Mouse (Mus musculus) lung, embryonic 15.5 days (tissue): ENCODE results near the gene Sft2d1. TPM values are rescaled to one million over a fixed set of nuclear protein-coding genes. Genes with fewer than 3 reads are reported as not detected.

ENCODE experiments used
- ATAC-seq: fragments of 200-750 bp; cut with Nextera tagmentation; 2 replicates; pipeline ENCODE4 v1.8.0; 2017; ENCODE audit warnings: moderate number of reproducible peaks, borderline replicate concordance; ENCODE audit not compliant: low FRiP score, low TSS enrichment; ENCODE audit errors: extremely low read depth
- H3K27ac ChIP-seq: fragments of 300-500 bp; sonication (generic); 2 replicates; pipeline ENCODE4 v1.5.1; 2015; ENCODE audit warnings: moderate library complexity, mild to moderate bottlenecking, inconsistent platforms
- H3K27me3 ChIP-seq: fragments of 300-500 bp; sonication (generic); 2 replicates; pipeline ENCODE4 v1.6.1; 2015; ENCODE audit warnings: inconsistent platforms
- H3K36me3 ChIP-seq: fragments of 300-500 bp; sonication (generic); 2 replicates; pipeline ENCODE4 v1.6.1; 2015; ENCODE audit warnings: inconsistent platforms
- H3K4me1 ChIP-seq: fragments of 300-500 bp; sonication (generic); 2 replicates; pipeline ENCODE4 v1.6.1; 2015; ENCODE audit warnings: inconsistent platforms
- H3K4me2 ChIP-seq: fragments of 300-500 bp; sonication (generic); 2 replicates; pipeline ENCODE4 v1.6.1; 2015; ENCODE audit warnings: inconsistent platforms, mild to moderate bottlenecking, moderate library complexity
- H3K4me3 ChIP-seq: fragments of 300-500 bp; sonication (generic); 2 replicates; pipeline ENCODE4 v1.5.1; 2015; ENCODE audit warnings: mild to moderate bottlenecking, inconsistent platforms
- H3K9ac ChIP-seq: fragments of 300-500 bp; sonication (generic); 2 replicates; pipeline ENCODE4 v1.6.1; 2015; ENCODE audit warnings: inconsistent platforms
- H3K9me3 ChIP-seq: fragments of 300-500 bp; sonication (generic); 2 replicates; pipeline ENCODE4 v1.6.1; 2016; ENCODE audit warnings: inconsistent platforms
- WGBS: fragments of 180-500 bp; shearing (Covaris S2); methylation state at CpG from one replicate; pipeline ENCODE4 v1.1.7; 2015; 5-methylcytosine and 5-hydroxymethylcytosine counted together
- polyA plus RNA-seq: library from polyadenylated mRNA; unstranded; fragments of >200 nt; fragmentation: Nextera tagmentation; extraction: Ambion mirVana; gene quantifications from 2 replicates; pipeline ENCODE4 v1.2.1, GENCODE M21; 2015

Sft2d1 gene
- polyA plus RNA-seq, 1 experiment from 2014 or later, result 75.8 TPM

DNA sequence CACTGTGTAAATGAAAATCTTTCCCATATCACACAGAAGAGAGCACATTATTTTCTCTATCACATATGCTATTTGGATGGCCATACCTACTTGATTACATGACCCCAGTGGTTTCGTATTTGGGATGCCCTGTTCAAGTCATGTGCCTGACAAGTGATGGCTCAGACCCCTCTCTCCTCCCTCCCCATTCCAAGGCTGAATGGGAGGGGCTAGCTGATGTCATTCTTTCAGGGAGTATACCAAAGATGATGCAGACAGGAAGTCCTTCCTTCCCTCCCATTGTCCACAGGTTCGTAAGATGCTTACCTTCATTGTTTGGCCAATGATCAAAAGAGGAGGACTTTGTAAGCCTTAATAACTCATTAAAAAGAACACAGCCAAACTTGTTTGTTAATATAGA, 58.3 kb downstream of the Sft2d1 start:
- Histone ChIP-seq H3K27ac (no peak overlapping the region), H3K4me3 (no peak overlapping the region), H3K9ac (no peak overlapping the region), H3K4me2 (no peak overlapping the region), H3K9me3 (no peaks in the 10 kb centered on the region), H3K4me1 (peaks cover 19% of the 10 kb centered on the region), H3K36me3 (no peaks in the 10 kb centered on the region), H3K27me3 (no peaks in the 10 kb centered on the region)
- no peak for ATAC-seq
- 47% methylated on average over 2 of the region's 2 CpGs for WGBS

DNA sequence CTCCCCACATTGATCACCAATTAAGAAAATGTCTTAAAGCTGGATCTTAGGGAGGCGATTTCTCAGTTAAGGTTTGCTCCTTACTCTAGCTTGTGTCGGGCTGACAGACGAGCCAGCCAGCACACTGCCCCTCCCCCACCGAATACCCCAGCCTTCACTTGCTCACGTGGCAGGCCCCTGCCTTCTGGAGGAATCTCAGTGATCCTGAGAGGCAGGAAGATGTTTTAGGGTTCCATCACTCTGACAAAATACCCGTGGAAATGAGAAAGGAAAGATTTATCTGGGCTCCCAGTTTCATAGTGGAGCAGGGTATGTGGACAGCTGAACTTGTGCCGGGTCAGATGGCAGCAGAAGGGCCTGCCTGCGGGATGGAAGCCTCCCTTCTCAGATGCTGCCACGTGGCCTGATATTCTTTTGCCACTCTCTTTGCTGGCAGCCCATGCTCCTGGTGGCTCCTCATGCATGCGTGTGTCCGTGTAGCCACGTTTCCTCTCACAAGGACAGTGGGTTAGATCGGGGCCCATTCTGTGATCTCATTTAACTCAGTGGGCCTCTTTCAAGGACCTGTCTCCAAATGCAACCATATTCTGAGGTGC, 59.8 kb downstream of the Sft2d1 start:
- H3K4me2 ChIP-seq, result no peak overlapping the region
- WGBS, result 34% methylated on average over 13 of the region's 13 CpGs
- H3K27me3 ChIP-seq, result no peaks in the 10 kb centered on the region
- H3K36me3 ChIP-seq, result no peaks in the 10 kb centered on the region
- H3K4me1 ChIP-seq, result peaks cover 19% of the 10 kb centered on the region
- no peak overlapping the region for H3K27ac ChIP-seq
- ATAC-seq, result no peak
- H3K4me3 ChIP-seq, result no peak overlapping the region
- H3K9me3 ChIP-seq, result no peaks in the 10 kb centered on the region
- H3K9ac ChIP-seq, result no peak overlapping the region

DNA sequence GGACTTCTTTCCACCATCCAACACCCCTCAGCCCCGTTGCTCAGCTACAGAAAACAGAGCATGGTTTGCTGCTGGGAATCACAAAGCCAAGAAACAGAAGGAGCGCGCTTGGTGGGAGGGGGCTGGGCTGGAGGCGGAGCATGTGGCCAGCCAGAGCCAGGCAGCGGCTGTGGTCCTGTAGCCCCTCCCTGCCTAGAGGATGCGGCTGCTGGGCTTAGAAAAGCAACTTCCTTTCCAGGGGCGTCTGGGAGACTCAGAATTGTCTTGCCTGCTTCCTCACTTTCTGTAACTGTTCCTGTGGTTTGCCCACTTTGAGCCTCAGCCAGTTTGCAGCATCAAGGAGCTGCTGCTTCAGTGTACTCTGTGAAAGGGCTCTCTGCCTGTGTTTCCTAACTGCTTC, 60.9 kb downstream of the Sft2d1 start:
- no peaks in the 10 kb centered on the region for H3K36me3 ChIP-seq
- peak overlapping the region; percentile 79 for H3K27ac ChIP-seq
- H3K9me3 ChIP-seq, result no peaks in the 10 kb centered on the region
- peak overlapping the region; percentile 32 for H3K9ac ChIP-seq
- ATAC-seq, result peak; percentile 87
- 2% methylated on average over 7 of the region's 7 CpGs for WGBS
- H3K4me2 ChIP-seq, result peak overlapping the region; percentile 62
- peak overlapping the region; percentile 32 for H3K4me3 ChIP-seq
- H3K4me1 ChIP-seq, result peaks cover 19% of the 10 kb centered on the region
- H3K27me3 ChIP-seq, result no peaks in the 10 kb centered on the region

DNA sequence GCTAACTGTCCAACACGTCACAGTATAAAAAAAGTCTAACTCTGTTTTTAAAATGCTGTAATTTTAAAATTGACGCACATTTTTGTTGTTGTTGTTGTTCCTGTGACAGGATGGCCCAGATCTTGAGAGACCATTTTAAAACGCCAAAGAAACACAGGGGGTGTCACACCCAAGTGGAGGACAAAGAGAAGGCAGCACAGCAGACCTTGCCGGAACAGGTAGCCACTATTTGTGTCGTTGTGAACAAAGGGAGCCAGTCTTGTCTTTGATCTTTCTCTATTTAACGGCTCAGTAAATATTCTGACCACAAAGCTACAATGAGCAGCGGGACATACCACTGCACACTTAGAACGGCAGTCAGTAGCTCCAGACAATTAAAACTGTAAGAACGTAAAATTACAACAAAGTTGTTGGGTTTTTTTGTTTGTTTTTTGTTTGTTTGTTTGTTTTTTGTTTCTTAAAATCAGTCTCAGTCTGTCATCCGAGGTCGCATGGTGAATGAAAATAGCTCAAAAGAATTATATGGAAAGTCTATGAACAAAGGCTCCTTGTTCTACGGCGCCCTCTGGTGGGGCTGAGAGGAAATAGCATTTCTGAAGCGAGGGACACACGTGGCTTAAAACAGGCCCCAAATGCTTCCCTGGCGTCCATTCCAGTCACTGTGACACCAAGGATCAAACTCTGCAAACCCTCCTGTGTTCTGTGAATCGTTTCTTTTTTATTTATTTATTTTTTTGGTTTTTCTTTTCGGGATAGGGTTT, 61.6 kb downstream of the Sft2d1 start:
- H3K9ac ChIP-seq, result peak overlapping the region; percentile 32
- H3K4me1 ChIP-seq, result peaks cover 19% of the 10 kb centered on the region
- peak overlapping the region; percentile 62 for H3K4me2 ChIP-seq
- 1% methylated on average over 18 of the region's 18 CpGs for WGBS
- peak overlapping the region; percentile 32 for H3K4me3 ChIP-seq
- peak; percentile 47; the same call in 1 of the 2 replicates for ATAC-seq
- H3K9me3 ChIP-seq, result no peaks in the 10 kb centered on the region
- H3K27ac ChIP-seq, result peak overlapping the region; percentile 79
- H3K36me3 ChIP-seq, result no peaks in the 10 kb centered on the region
- H3K27me3 ChIP-seq, result no peaks in the 10 kb centered on the region

Other genes with a start within 250 kb of the Sft2d1 start
- 0.21 and 0.65 TPM in 2 replicates for gene Gm49673, start 163.3 kb upstream of the Sft2d1 start, polyA plus RNA-seq
- 37.3 and 37.5 TPM in 2 replicates for gene Rnaset2a, start 163.0 kb upstream of the Sft2d1 start, polyA plus RNA-seq
- gene Fgfr1op, start 145.6 kb upstream of the Sft2d1 start, polyA plus RNA-seq, result 33.9 and 35.9 TPM in 2 replicates
- gene Ccr6, start 75.1 kb upstream of the Sft2d1 start, polyA plus RNA-seq, result not detected in 2 replicates
- gene Mpc1, start 28.2 kb upstream of the Sft2d1 start, polyA plus RNA-seq, result 176 and 180 TPM in 2 replicates
- gene Prr18, start 26.4 kb downstream of the Sft2d1 start, polyA plus RNA-seq, result 1.7 TPM in 2 replicates
- 0.26 and 0.68 TPM in 2 replicates for gene T2, start 44.9 kb downstream of the Sft2d1 start, polyA plus RNA-seq
- 0.21 and 0.24 TPM in 2 replicates for gene T, start 123.3 kb downstream of the Sft2d1 start, polyA plus RNA-seq
- 1.5 and 2.1 TPM in 2 replicates for gene Pde10a, start 214.3 kb downstream of the Sft2d1 start, polyA plus RNA-seq